Mouse (Mus musculus): ENCODE data around the gene Morf4l1.

Gene Morf4l1

GRCm38 (mm10) chr9:90114567-90115307 lies at the start of gene Morf4l1:
Gene Morf4l1, minus strand, starts transcription at chr9:90114774.
- DNase-seq: peak; percentile 93

- DNase-seq: no peak
These were observed 49.1 kb upstream of the Morf4l1 start for GRCm38 (mm10) chr9:90163749-90164095.

- DNase-seq: peak; percentile 27
These were observed 48.6 kb upstream of the Morf4l1 start, which contains the start of gene Adamts7 for GRCm38 (mm10) chr9:90162926-90163748. Gene Adamts7, plus strand, starts transcription at chr9:90163069.

DNA sequence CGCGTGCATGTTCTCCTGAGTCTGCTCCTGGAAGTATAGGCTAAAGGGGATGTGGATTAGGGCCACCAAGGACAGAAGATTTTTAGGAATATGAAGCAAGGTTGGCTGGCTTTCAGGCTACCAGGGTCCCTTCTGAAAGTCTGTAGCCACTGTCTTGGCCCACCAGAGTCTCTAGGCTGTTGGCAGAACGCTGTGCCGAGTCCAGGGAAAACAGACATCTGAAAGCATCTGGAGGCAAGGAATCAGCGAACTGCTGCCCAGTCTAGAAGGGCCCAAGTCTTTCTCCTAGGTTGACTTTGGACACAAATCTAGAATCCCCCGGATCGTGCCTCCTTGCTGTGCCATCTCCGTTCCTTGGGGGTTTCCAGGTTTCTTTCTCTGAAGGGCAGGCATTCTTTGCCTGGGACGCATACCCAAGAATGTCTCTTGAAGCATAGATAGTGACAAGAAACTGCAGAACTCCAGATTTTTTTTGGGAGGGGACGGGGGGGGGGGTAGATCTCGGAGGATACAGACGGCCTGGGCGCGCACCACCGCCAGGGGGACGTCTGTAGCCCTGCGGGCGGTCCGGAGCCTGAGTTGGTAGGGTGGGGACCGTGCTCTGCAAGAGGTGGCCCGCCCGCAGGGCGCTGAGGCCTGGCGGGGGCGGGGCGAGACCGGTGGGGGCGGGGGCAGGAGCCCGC lies 47.8 kb upstream of the Morf4l1 start:
- DNase-seq: no peak

- no peak for DNase-seq
These were observed 32.3 kb upstream of the Morf4l1 start for GRCm38 (mm10) chr9:90146869-90147268.

GRCm38 (mm10) chr9:90145788-90146187 lies 31.2 kb upstream of the Morf4l1 start:
- no peak for DNase-seq

GRCm38 (mm10) chr9:90136678-90136965 lies 22.0 kb upstream of the Morf4l1 start:
- no peak for DNase-seq

GRCm38 (mm10) chr9:90135963-90136677 lies 21.5 kb upstream of the Morf4l1 start:
- DNase-seq: no peak

- no peak for DNase-seq
These were observed 20.9 kb upstream of the Morf4l1 start for GRCm38 (mm10) chr9:90135466-90135865.

- no peak for DNase-seq
These were observed 19.2 kb upstream of the Morf4l1 start for GRCm38 (mm10) chr9:90133562-90134355.

GRCm38 (mm10) chr9:90128636-90129201 lies 14.1 kb upstream of the Morf4l1 start:
- DNase-seq: no peak

- no peak for DNase-seq
These were observed 12.6 kb upstream of the Morf4l1 start for GRCm38 (mm10) chr9:90127146-90127545.

DNA sequence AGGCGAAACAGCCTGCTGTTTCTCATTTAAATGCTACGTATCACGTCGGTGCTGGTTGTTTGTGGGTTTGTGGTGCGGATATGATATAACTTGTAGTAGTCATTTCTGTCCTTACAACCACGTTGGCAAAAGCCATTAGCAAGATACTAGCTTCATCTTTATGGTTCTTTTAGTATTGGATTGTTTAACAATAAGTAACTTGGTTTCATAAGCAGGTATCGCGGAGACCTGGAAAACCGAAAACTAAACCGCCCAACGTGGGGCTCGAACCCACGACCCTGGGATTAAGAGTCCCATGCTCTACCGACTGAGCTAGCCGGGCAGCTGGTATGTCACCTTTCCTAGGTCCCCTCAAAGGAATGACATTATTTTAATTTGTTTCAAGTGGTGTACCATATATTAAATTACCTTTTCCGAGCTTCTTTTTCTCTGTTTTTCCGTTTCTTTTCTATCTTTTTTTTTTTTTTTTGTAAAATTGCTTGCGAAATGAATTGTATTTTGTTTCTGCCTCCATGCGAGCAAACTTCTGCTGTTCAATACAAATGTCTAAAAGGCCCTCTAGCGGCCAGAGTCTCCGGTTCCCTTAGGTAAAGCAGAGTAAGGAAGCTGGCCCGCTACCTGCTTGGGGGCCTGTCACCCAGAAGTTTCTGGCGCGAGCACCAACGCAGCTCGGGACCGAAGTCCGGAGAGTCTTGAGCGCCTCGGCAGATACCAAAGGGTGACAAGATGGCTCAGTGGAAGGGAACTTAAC lies 11.9 kb upstream of the Morf4l1 start:
- DNase-seq: peak; percentile 63

GRCm38 (mm10) chr9:90125416-90126099 lies 11.0 kb upstream of the Morf4l1 start:
- DNase-seq: no peak

GRCm38 (mm10) chr9:90124873-90125245 lies 10.3 kb upstream of the Morf4l1 start:
- DNase-seq: no peak

DNA sequence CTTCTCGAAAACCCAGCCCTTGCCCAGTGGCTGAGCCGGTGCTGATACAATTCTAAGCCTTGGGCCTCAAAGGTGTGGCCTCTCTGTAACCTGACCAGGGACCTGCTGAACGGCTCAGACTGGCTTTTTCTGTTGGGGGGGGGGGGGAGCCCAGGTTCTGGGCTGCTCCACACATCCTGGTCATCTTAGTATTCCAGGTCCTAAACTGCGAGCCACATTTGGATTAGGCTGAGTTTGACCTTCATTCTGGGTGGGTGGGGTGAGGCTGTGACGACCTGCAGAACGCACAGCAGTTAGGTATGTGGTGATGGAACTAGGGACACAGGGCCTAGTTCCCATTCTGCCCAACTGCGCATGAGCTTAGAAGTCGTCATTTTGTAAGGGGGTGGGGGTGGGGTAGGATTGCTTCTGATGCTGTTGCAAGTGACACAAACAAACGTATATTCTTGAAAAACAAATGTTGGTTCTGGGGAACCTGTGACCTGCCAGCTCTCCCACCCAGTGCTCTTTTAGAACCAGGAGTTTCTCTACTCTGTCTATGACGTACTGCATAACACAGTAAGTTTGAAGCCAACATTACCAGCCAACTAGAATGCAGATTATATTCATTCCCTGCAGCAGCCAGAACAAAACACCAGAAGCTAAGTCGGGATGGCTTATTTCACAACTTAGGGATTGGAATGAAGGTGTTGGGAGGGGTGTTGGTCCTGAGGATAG lies 9.7 kb upstream of the Morf4l1 start:
- no peak for DNase-seq

GRCm38 (mm10) chr9:90122246-90122740 lies 7.7 kb upstream of the Morf4l1 start:
- no peak for DNase-seq

DNA sequence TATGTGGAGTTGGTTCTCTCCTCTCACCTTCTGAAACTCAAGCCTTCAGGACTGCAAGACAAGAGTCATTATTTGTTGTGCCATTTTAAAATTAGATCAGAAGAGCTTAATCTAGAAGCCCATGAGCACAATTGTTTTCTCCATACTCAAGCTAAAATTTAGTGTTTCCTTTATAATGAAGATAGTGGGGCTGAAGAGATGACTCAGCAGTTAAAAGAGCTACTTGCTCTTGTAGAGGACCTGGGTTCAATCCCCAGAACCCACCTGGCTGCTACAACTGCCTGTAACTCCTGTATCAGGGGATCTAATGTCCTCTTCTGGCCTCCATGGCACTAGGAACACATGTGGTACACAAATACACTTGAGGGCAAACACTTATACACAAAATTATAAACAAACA lies 2.7 kb upstream of the Morf4l1 start:
- DNase-seq: no peak

DNA sequence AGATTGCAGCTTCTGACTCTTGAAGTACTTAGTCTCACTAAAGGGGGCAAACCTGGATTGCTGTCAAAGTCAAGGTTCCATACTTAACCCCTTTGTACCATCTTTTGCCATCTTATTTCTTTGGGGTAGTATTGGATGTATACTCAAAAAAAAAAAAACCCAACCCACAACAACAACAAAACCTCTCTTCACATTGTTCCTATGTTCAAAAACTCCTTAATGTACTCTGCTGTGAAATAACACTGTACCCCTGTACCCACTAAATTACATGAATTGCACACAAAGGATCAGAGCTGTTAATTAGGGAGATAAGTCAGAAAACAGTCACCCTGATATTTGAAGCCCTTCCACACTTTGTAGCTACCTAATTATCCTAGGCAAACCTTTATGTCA lies 730 bp upstream of the Morf4l1 start:
- no peak for DNase-seq

Measured in cerebellum, adult 8-10 months (tissue).